Mouse (Mus musculus) CH12.LX (cell line): Measurements from ENCODE around the gene S100a16. TPM values are rescaled to one million over a fixed set of nuclear protein-coding genes. Genes with fewer than 3 reads are reported as not detected.

ENCODE experiments used
- DNase-seq: peaks from one replicate; pipeline ENCODE4 v3.0.0-alpha.2; 2013; ENCODE audit errors: extremely low read depth
- H3K27ac ChIP-seq: 2 replicates; pipeline ENCODE4 v1.5.1; 2012; ENCODE audit warnings: low read depth, mild to moderate bottlenecking, control low read depth, moderate library complexity; ENCODE audit not compliant: insufficient read depth
- H3K27me3 ChIP-seq: replicated peaks from 2 replicates; pipeline ENCODE3; 2012; ENCODE audit warnings: inconsistent platforms
- H3K36me3 ChIP-seq, 2 experiments: replicated peaks in 1 of 2; 2 replicates each; pipeline versions ENCODE3 to v1.6.1; 2012; ENCODE audit warnings: inconsistent platforms in 1 of 2, low read length in 1 of 2, mild to moderate bottlenecking in 1 of 2, mixed read lengths in 1 of 2, moderate library complexity in 1 of 2; ENCODE audit not compliant: control insufficient read depth in 1 of 2, insufficient read depth in 1 of 2
- H3K4me1 ChIP-seq, 2 experiments: 2 replicates each; pipeline ENCODE4 v1.6.1; 2012; ENCODE audit warnings: inconsistent platforms in 1 of 2, moderate library complexity in 1 of 2; ENCODE audit not compliant: insufficient read depth in 2 of 2, control insufficient read depth in 1 of 2
- H3K4me2 ChIP-seq: 2 replicates; pipeline ENCODE4 v1.6.1; 2012; ENCODE audit warnings: low read depth, mild to moderate bottlenecking, control low read depth; ENCODE audit not compliant: poor library complexity, insufficient read depth, severe bottlenecking
- H3K4me3 ChIP-seq, 3 experiments: fragments of 150-350 bp in 1 of 3; sonication (generic) in 1 of 3; replicated peaks in 1 of 3; 2 replicates each; pipeline versions ENCODE3 to v1.5.1; 2011 to 2012; ENCODE audit warnings: low read depth in 2 of 3, low read length in 2 of 3, mild to moderate bottlenecking in 2 of 3, moderate library complexity in 2 of 3, control low read depth in 1 of 3, improper control_type of control experiment in 1 of 3, inconsistent platforms in 1 of 3, mixed read lengths in 1 of 3; ENCODE audit not compliant: poor library complexity in 1 of 3
- H3K79me2 ChIP-seq: replicated peaks from 2 replicates; pipeline ENCODE4 v1.6.1; 2012; ENCODE audit warnings: mild to moderate bottlenecking, moderate library complexity; ENCODE audit not compliant: control insufficient read depth, poor library complexity, insufficient read depth, severe bottlenecking; ENCODE audit errors: extremely low read depth
- H3K9ac ChIP-seq: 2 replicates; pipeline ENCODE4 v1.6.1; 2012; ENCODE audit warnings: low read depth, mild to moderate bottlenecking, control low read depth, moderate library complexity; ENCODE audit not compliant: insufficient read depth
- H3K9me3 ChIP-seq: replicated peaks from 2 replicates; pipeline ENCODE3; 2012; ENCODE audit warnings: low read length, inconsistent platforms, mixed read lengths
- BHLHE40 ChIP-seq: IDR thresholded peaks from 2 replicates; pipeline ENCODE4 v1.6.1; 2011; ENCODE audit warnings: mild to moderate bottlenecking, low read depth, low read length, improper control_type of control experiment
- CTCF ChIP-seq, 2 experiments: IDR thresholded peaks in 1 of 2; conservative IDR thresholded peaks in 1 of 2; 2 replicates each; pipeline ENCODE4 v1.5.1; 2011 to 2012; ENCODE audit warnings: low read depth in 2 of 2, low read length in 2 of 2, improper control_type of control experiment in 1 of 2, inconsistent platforms in 1 of 2, mild to moderate bottlenecking in 1 of 2, moderate library complexity in 1 of 2
- EP300 ChIP-seq: IDR thresholded peaks from 2 replicates; pipeline ENCODE4 v1.6.1; 2011; ENCODE audit warnings: low read length, improper control_type of control experiment
- ETS1 ChIP-seq: conservative IDR thresholded peaks from 2 replicates; pipeline ENCODE4 v1.6.1; 2012; ENCODE audit warnings: low read depth, mild to moderate bottlenecking, inconsistent platforms, low read length, improper control_type of control experiment, moderate library complexity
- GABPA ChIP-seq: IDR thresholded peaks from 2 replicates; pipeline ENCODE4 v1.6.1; 2012; ENCODE audit warnings: low read depth, low read length, improper control_type of control experiment, inconsistent platforms; ENCODE audit not compliant: insufficient replicate concordance
- IRF4 ChIP-seq: IDR thresholded peaks from 2 replicates; pipeline ENCODE4 v1.6.1; 2014; ENCODE audit warnings: low read depth, mild to moderate bottlenecking, inconsistent platforms, low read length, improper control_type of control experiment
- JUN ChIP-seq: IDR thresholded peaks from 2 replicates; pipeline ENCODE4 v1.6.1; 2011; ENCODE audit warnings: low read depth, mild to moderate bottlenecking, low read length, improper control_type of control experiment, moderate library complexity; ENCODE audit not compliant: insufficient read depth
- KAT2A ChIP-seq: IDR thresholded peaks from 2 replicates; pipeline ENCODE4 v1.6.1; 2012; ENCODE audit warnings: low read length, improper control_type of control experiment, inconsistent platforms; ENCODE audit not compliant: insufficient replicate concordance
- MAFK ChIP-seq: IDR thresholded peaks from 2 replicates; pipeline ENCODE4 v1.6.1; 2011; ENCODE audit warnings: low read length, improper control_type of control experiment; ENCODE audit not compliant: insufficient replicate concordance
- MAZ ChIP-seq: IDR thresholded peaks from 2 replicates; pipeline ENCODE4 v1.6.1; 2012; ENCODE audit warnings: low read depth, mild to moderate bottlenecking, inconsistent platforms, low read length, improper control_type of control experiment, moderate library complexity
- MEF2A ChIP-seq: IDR thresholded peaks from 2 replicates; pipeline ENCODE4 v1.6.1; 2014; ENCODE audit warnings: low read depth, mild to moderate bottlenecking, inconsistent platforms, low read length, improper control_type of control experiment, borderline replicate concordance
- NELFE ChIP-seq: IDR thresholded peaks from 2 replicates; pipeline ENCODE4 v1.6.1; 2011; ENCODE audit warnings: low read depth, low read length, improper control_type of control experiment
- PAX5 ChIP-seq: IDR thresholded peaks from 2 replicates; pipeline ENCODE4 v1.6.1; 2012; ENCODE audit warnings: low read length, inconsistent platforms, mixed read lengths
- POLR2A ChIP-seq: IDR thresholded peaks from 2 replicates; pipeline ENCODE4 v1.6.1; 2011; ENCODE audit warnings: low read depth, mild to moderate bottlenecking, improper control_type of control experiment, low read length
- RAD21 ChIP-seq: IDR thresholded peaks from 2 replicates; pipeline ENCODE4 v1.6.1; 2011; ENCODE audit warnings: low read depth, mild to moderate bottlenecking, low read length, improper control_type of control experiment, moderate library complexity
- RCOR1 ChIP-seq: conservative IDR thresholded peaks from 2 replicates; pipeline ENCODE4 v1.6.1; 2012; ENCODE audit warnings: low read depth, mild to moderate bottlenecking, inconsistent platforms, low read length, improper control_type of control experiment
- SIN3A ChIP-seq: IDR thresholded peaks from 2 replicates; pipeline ENCODE4 v1.6.1; 2012; ENCODE audit warnings: low read length, improper control_type of control experiment, inconsistent platforms
- SMC3 ChIP-seq: IDR thresholded peaks from 2 replicates; pipeline ENCODE4 v1.6.1; 2011; ENCODE audit warnings: low read depth, low read length, improper control_type of control experiment
- TBP ChIP-seq: conservative IDR thresholded peaks from 2 replicates; pipeline ENCODE4 v1.6.1; 2011; ENCODE audit warnings: low read depth, low read length, improper control_type of control experiment
- TCF12 ChIP-seq: IDR thresholded peaks from 2 replicates; pipeline ENCODE4 v1.6.1; 2014; ENCODE audit warnings: low read depth, mild to moderate bottlenecking, inconsistent platforms, low read length, improper control_type of control experiment
- ZKSCAN1 ChIP-seq: IDR thresholded peaks from 2 replicates; pipeline ENCODE4 v1.6.1; 2012; ENCODE audit warnings: low read depth, inconsistent platforms, low read length, improper control_type of control experiment, borderline replicate concordance
- ZNF384 ChIP-seq: IDR thresholded peaks from 2 replicates; pipeline ENCODE4 v1.6.1; 2012; ENCODE audit warnings: low read depth, low read length, improper control_type of control experiment, inconsistent platforms
- dilution Hi-C: fragments of 300-500 bp; cut with MboI; formaldehyde crosslinking; loops from 2 replicates; pipeline ENCODE4 v1.14.3; 2020; ENCODE audit warnings: low sequenced_read_pairs; ENCODE audit not compliant: extremely low pct_unique_long_range_greater_than_20kb, extremely low pct_ligation_motif_present
- in situ Hi-C: fragments of 300-500 bp; cut with MboI; formaldehyde crosslinking; loops from 3 replicates; pipeline ENCODE4 v1.14.3; 2019; ENCODE audit warnings: low sequenced_read_pairs, low pct_ligation_motif_present, low pct_unique_long_range_greater_than_20kb, mixed read lengths
- polyA plus RNA-seq: library from polyadenylated mRNA; unstranded; fragments of >175 nt; gene quantifications from 2 replicates; pipeline ENCODE4 v1.2.1, GENCODE M21; 2012; ENCODE audit warnings: low read depth; ENCODE audit not compliant: insufficient read length
- total RNA-seq, 2 experiments: library from RNA; depleted of rRNA; stranded (reverse); fragments of 300-350 nt in 1 of 2; fragments of >200 nt in 1 of 2; gene quantifications; 2 replicates each; pipeline ENCODE4 v1.2.3; 2012 to 2014

Gene S100a16
- total and polyA plus RNA-seq, 3 experiments = not detected

- dilution Hi-C loops = no loop called here
- Histone ChIP-seq H3K4me1 (peaks cover 23 to 50% of the 10 kb centered on the region in 2 experiments), H3K79me2 (no peaks in the 10 kb centered on the region), H3K9ac (no peak overlapping the region), H3K36me3 (no peaks in the 10 kb centered on the region), H3K27ac (no peak overlapping the region), H3K9me3 (no peaks in the 10 kb centered on the region), H3K4me3 (no peak overlapping the region), H3K4me2 (no peak overlapping the region), H3K27me3 (no peaks in the 10 kb centered on the region)
- in situ Hi-C loops = no loop called here
- peak; percentile 91 for TF ChIP-seq SMC3
- peak; percentile 84 to 87 for TF ChIP-seq CTCF (conservative IDR thresholded peaks at IDR 0.05 in 1 of 2, IDR thresholded peaks at IDR 0.05 in 1 of 2; ENCODE audit: low read depth in 2 of 2, low read length in 2 of 2)
- TF ChIP-seq RAD21 = peak; percentile 65
- TF ChIP-seq IRF4 = no peak; the same call in 1 of the 2 replicates
- peak; percentile 61 for DNase-seq
Observed at GRCm38 (mm10) chr3:90585595-90585994, 48.5 kb downstream of the S100a16 start.

- H3K36me3 ChIP-seq = no peaks in the 10 kb centered on the region
- no peak overlapping the region for H3K4me2 ChIP-seq
- H3K27me3 ChIP-seq = no peaks in the 10 kb centered on the region
- peaks cover 23 to 50% of the 10 kb centered on the region in 2 experiments for H3K4me1 ChIP-seq
- no peak overlapping the region for H3K27ac ChIP-seq
- no peak overlapping the region for H3K4me3 ChIP-seq
- no peaks in the 10 kb centered on the region for H3K9me3 ChIP-seq
- H3K9ac ChIP-seq = no peak overlapping the region
- no peak for TF ChIP-seq JUN
- no peak for TF ChIP-seq RAD21
- TF ChIP-seq SIN3A = no peak
- TF ChIP-seq PAX5 = no peak
- TF ChIP-seq TCF12 = no peak
- no peak for TF ChIP-seq KAT2A
- TF ChIP-seq MAZ = no peak
- H3K79me2 ChIP-seq = no peaks in the 10 kb centered on the region
- DNase-seq = peak; percentile 21
- in situ Hi-C loops = no loop called here
- dilution Hi-C loops = no loop called here
Observed at GRCm38 (mm10) chr3:90586016-90586643, 49.1 kb downstream of the S100a16 start.

- H3K27ac ChIP-seq = no peak overlapping the region
- in situ Hi-C loops (no loop called here), dilution Hi-C loops (no loop called here)
- H3K4me1 ChIP-seq = peaks cover 23 to 50% of the 10 kb centered on the region in 2 experiments
- DNase-seq = peak; percentile 82
- no peaks in the 10 kb centered on the region for H3K79me2 ChIP-seq
- TF ChIP-seq SIN3A (no peak), ZNF384 (no peak), TCF12 (peak; percentile 61; the same call in 1 of the 2 replicates), NELFE (no peak), ETS1 (peak; percentile 83), TBP (no peak), IRF4 (peak; percentile 9; the same call in 1 of the 2 replicates), CTCF (conservative IDR thresholded peaks at IDR 0.05 in 1 of 2, IDR thresholded peaks at IDR 0.05 in 1 of 2; ENCODE audit: low read depth in 2 of 2, low read length in 2 of 2) (peak in 1 of 2 experiments; percentile 13; a peak in 1 of 4 replicates), EP300 (peak; percentile 60; the same call in 1 of the 2 replicates), BHLHE40 (peak; percentile 89), MAFK (no peak), GABPA (no peak), ZKSCAN1 (no peak), RCOR1 (no peak), MEF2A (peak; percentile 39; the same call in 1 of the 2 replicates), MAZ (0 out of 2 replicates have a peak, but pooled peaks have one; percentile 13), POLR2A (no peak)
- no peaks in the 10 kb centered on the region for H3K36me3 ChIP-seq
- no peak overlapping the region for H3K9ac ChIP-seq
- no peaks in the 10 kb centered on the region for H3K9me3 ChIP-seq
- no peaks in the 10 kb centered on the region for H3K27me3 ChIP-seq
- peak overlapping the region in 1 of 3 experiments; percentile 28 for H3K4me3 ChIP-seq
- H3K4me2 ChIP-seq = peak overlapping the region; percentile 33
Observed at GRCm38 (mm10) chr3:90586906-90587305, 49.9 kb downstream of the S100a16 start.
